Mouse (Mus musculus) limb, embryonic 13.5 days (tissue): ENCODE data around the gene Fbxw7. TPM values are rescaled to one million over a fixed set of nuclear protein-coding genes. Genes with fewer than 3 reads are reported as not detected.
"Not testable (repeated sequence)": the region's sequence is repeated elsewhere in the genome, so short reads cannot be mapped to it uniquely, and the experiment has no call there.

ENCODE experiments used
- ATAC-seq: fragments of 200-750 bp; cut with Nextera tagmentation; 2 replicates; pipeline ENCODE4 v1.8.0; 2017; ENCODE audit warnings: low read depth, moderate number of reproducible peaks, moderate TSS enrichment; ENCODE audit not compliant: low FRiP score
- H3K27ac ChIP-seq: fragments of 300-500 bp; sonication (generic); 2 replicates; pipeline ENCODE4 v1.5.1; 2015; ENCODE audit warnings: inconsistent platforms, mild to moderate bottlenecking, moderate library complexity
- H3K27me3 ChIP-seq: fragments of 300-500 bp; sonication (generic); 2 replicates; pipeline ENCODE4 v1.6.1; 2015; ENCODE audit warnings: mild to moderate bottlenecking, inconsistent platforms
- H3K36me3 ChIP-seq: fragments of 300-500 bp; sonication (generic); 2 replicates; pipeline ENCODE4 v1.6.1; 2015; ENCODE audit warnings: inconsistent platforms, mild to moderate bottlenecking, moderate library complexity
- H3K4me1 ChIP-seq: fragments of 300-500 bp; sonication (generic); 2 replicates; pipeline ENCODE4 v1.6.1; 2015; ENCODE audit warnings: inconsistent platforms
- H3K4me2 ChIP-seq: fragments of 300-500 bp; sonication (generic); replicated peaks from 2 replicates; pipeline ENCODE4 v1.6.1; 2015; ENCODE audit warnings: inconsistent platforms, mild to moderate bottlenecking, moderate library complexity
- H3K4me3 ChIP-seq: fragments of 300-500 bp; sonication (generic); 2 replicates; pipeline ENCODE4 v1.5.1; 2015; ENCODE audit warnings: moderate library complexity, mild to moderate bottlenecking, inconsistent platforms
- H3K9ac ChIP-seq: fragments of 300-500 bp; sonication (generic); 2 replicates; pipeline ENCODE4 v1.6.1; 2015; ENCODE audit warnings: mild to moderate bottlenecking, inconsistent platforms
- H3K9me3 ChIP-seq: fragments of 300-500 bp; sonication (generic); 2 replicates; pipeline ENCODE4 v1.6.1; 2016; ENCODE audit warnings: inconsistent platforms
- WGBS: fragments of 180-500 bp; shearing (Covaris S2); methylation state at CpG from one replicate; pipeline ENCODE4 v1.1.7; 2015; 5-methylcytosine and 5-hydroxymethylcytosine counted together
- polyA plus RNA-seq: library from polyadenylated mRNA; unstranded; fragments of >200 nt; fragmentation: Nextera tagmentation; extraction: Ambion mirVana; gene quantifications from 2 replicates; pipeline ENCODE4 v1.2.1, GENCODE M21; 2015

The Fbxw7 gene
- polyA plus RNA-seq, 1 experiment from 2014 or later, result 13.3 TPM

GRCm38 (mm10) chr3:84861817-84862216, 46.7 kb downstream of the Fbxw7 start:
- WGBS, result 91% methylated on average over 3 of the region's 3 CpGs
- not testable (repeated sequence) for H3K4me1 ChIP-seq, H3K9me3 ChIP-seq, H3K36me3 ChIP-seq, H3K27ac ChIP-seq, H3K9ac ChIP-seq, H3K4me2 ChIP-seq, H3K27me3 ChIP-seq, H3K4me3 ChIP-seq, ATAC-seq

GRCm38 (mm10) chr3:84865684-84866083, 50.6 kb downstream of the Fbxw7 start:
- Histone ChIP-seq H3K4me1 (no peaks in the 10 kb centered on the region), H3K4me3 (no peak overlapping the region), H3K9ac (no peak overlapping the region), H3K27me3 (no peaks in the 10 kb centered on the region), H3K36me3 (no peaks in the 10 kb centered on the region), H3K4me2 (no peak overlapping the region), H3K9me3 (no peaks in the 10 kb centered on the region), H3K27ac (no peak overlapping the region)
- no peak for ATAC-seq
- WGBS, result 63% methylated on average over 3 of the region's 3 CpGs

- no peak overlapping the region for H3K4me3 ChIP-seq
- H3K27ac ChIP-seq, result no peak overlapping the region
- H3K36me3 ChIP-seq, result no peaks in the 10 kb centered on the region
- H3K4me2 ChIP-seq, result no peak overlapping the region
- 64% methylated on average over 4 of the region's 4 CpGs for WGBS
- no peak for ATAC-seq
- H3K4me1 ChIP-seq, result no peaks in the 10 kb centered on the region
- H3K9ac ChIP-seq, result no peak overlapping the region
- H3K27me3 ChIP-seq, result no peaks in the 10 kb centered on the region
- no peaks in the 10 kb centered on the region for H3K9me3 ChIP-seq
These were observed 51.8 kb downstream of the Fbxw7 start for GRCm38 (mm10) chr3:84866866-84867265.

DNA sequence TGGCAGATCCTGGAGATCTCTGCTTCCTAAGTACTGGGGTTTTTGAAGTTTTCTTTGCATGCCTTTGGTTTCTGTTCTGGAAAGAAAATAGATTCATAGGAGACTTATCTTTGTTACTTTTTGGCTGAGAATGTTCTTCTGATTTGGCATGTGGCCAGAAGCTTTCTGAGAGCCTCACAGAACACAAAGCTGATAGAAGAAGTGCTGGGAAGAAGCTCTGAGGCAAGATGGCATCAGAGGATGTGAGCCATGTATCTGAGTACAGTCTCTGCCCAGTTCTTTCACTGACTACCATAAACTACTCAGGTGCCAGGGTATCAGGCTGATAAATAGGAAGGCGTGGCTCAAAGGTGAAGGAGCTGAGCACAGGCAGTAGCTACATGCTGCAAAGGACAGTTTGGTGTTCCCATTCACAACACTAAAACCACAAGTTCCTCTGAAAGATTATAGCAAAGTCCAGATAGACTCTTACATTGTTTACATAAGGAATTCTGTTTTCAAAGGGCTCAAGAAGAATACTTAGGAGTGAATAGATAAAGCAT, 52.4 kb downstream of the Fbxw7 start:
- WGBS, result 62% methylated on average over 1 of the region's 1 CpGs
- no peak overlapping the region for H3K4me2 ChIP-seq
- H3K4me3 ChIP-seq, result no peak overlapping the region
- H3K9me3 ChIP-seq, result no peaks in the 10 kb centered on the region
- H3K36me3 ChIP-seq, result no peaks in the 10 kb centered on the region
- H3K27me3 ChIP-seq, result no peaks in the 10 kb centered on the region
- no peaks in the 10 kb centered on the region for H3K4me1 ChIP-seq
- ATAC-seq, result no peak
- no peak overlapping the region for H3K9ac ChIP-seq
- H3K27ac ChIP-seq, result no peak overlapping the region

- H3K36me3 ChIP-seq, result no peaks in the 10 kb centered on the region
- H3K4me1 ChIP-seq, result no peaks in the 10 kb centered on the region
- no peak overlapping the region for H3K9ac ChIP-seq
- H3K27ac ChIP-seq, result no peak overlapping the region
- H3K4me2 ChIP-seq, result no peak overlapping the region
- no peak for ATAC-seq
- WGBS, result 19% methylated on average over 1 of the region's 1 CpGs
- H3K4me3 ChIP-seq, result no peak overlapping the region
- H3K27me3 ChIP-seq, result no peaks in the 10 kb centered on the region
- H3K9me3 ChIP-seq, result no peaks in the 10 kb centered on the region
These were observed 52.9 kb downstream of the Fbxw7 start for GRCm38 (mm10) chr3:84867991-84868390.

DNA sequence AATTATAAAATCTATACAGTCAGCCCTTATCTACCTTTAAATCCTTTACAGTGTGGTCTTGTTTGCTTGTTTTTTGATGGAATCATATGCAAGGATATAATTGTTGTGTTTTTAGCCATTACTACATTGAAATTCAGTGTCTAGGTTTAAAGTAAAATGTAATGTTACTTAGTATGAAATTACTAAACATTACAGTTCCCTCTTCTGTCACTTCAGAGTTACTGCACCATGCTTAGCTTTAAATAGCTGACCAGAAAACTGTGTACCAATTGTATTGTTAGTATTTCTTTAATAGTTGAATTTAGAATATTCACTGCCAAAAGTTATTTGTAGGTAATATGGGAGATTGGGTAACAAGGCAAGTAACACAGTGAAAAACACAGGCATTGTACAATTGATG, 55.1 kb downstream of the Fbxw7 start:
- Histone ChIP-seq H3K27me3 (no peaks in the 10 kb centered on the region), H3K4me2 (no peak overlapping the region), H3K9me3 (no peaks in the 10 kb centered on the region), H3K9ac (no peak overlapping the region), H3K4me1 (peaks cover 3% of the 10 kb centered on the region; the same call in 1 of the 2 replicates), H3K36me3 (no peaks in the 10 kb centered on the region), H3K4me3 (no peak overlapping the region), H3K27ac (no peak overlapping the region)
- no peak for ATAC-seq

GRCm38 (mm10) chr3:84875306-84875705, 60.2 kb downstream of the Fbxw7 start:
- no peak for ATAC-seq
- Histone ChIP-seq H3K27me3 (no peaks in the 10 kb centered on the region), H3K27ac (no peak overlapping the region), H3K4me1 (peaks cover 10% of the 10 kb centered on the region), H3K9ac (no peak overlapping the region), H3K36me3 (no peaks in the 10 kb centered on the region), H3K9me3 (no peaks in the 10 kb centered on the region), H3K4me3 (no peak overlapping the region), H3K4me2 (no peak overlapping the region)
- 72% methylated on average over 9 of the region's 9 CpGs for WGBS

GRCm38 (mm10) chr3:84876211-84876610, 61.1 kb downstream of the Fbxw7 start:
- no peaks in the 10 kb centered on the region for H3K27me3 ChIP-seq
- H3K9ac ChIP-seq, result no peak overlapping the region
- H3K4me3 ChIP-seq, result no peak overlapping the region
- WGBS, result 73% methylated on average over 4 of the region's 4 CpGs
- no peaks in the 10 kb centered on the region for H3K9me3 ChIP-seq
- no peak overlapping the region for H3K4me2 ChIP-seq
- peaks cover 10% of the 10 kb centered on the region for H3K4me1 ChIP-seq
- H3K27ac ChIP-seq, result no peak overlapping the region
- ATAC-seq, result no peak
- no peaks in the 10 kb centered on the region for H3K36me3 ChIP-seq

GRCm38 (mm10) chr3:84883817-84884483, 68.9 kb downstream of the Fbxw7 start:
- H3K4me1 ChIP-seq, result no peaks in the 10 kb centered on the region
- H3K27me3 ChIP-seq, result no peaks in the 10 kb centered on the region
- H3K9ac ChIP-seq, result no peak overlapping the region
- no peak overlapping the region for H3K4me2 ChIP-seq
- 59% methylated on average over 11 of the region's 11 CpGs for WGBS
- H3K4me3 ChIP-seq, result no peak overlapping the region
- H3K9me3 ChIP-seq, result no peaks in the 10 kb centered on the region
- no peak for ATAC-seq
- no peak overlapping the region for H3K27ac ChIP-seq
- no peaks in the 10 kb centered on the region for H3K36me3 ChIP-seq

- H3K4me1 ChIP-seq, result no peaks in the 10 kb centered on the region
- H3K4me3 ChIP-seq, result no peak overlapping the region
- no peaks in the 10 kb centered on the region for H3K27me3 ChIP-seq
- H3K4me2 ChIP-seq, result no peak overlapping the region
- no peak for ATAC-seq
- H3K9ac ChIP-seq, result no peak overlapping the region
- WGBS, result 42% methylated on average over 1 of the region's 1 CpGs
- no peak overlapping the region for H3K27ac ChIP-seq
- H3K36me3 ChIP-seq, result no peaks in the 10 kb centered on the region
- no peaks in the 10 kb centered on the region for H3K9me3 ChIP-seq
These were observed 74.6 kb downstream of the Fbxw7 start for GRCm38 (mm10) chr3:84889648-84890047.

GRCm38 (mm10) chr3:84890983-84891382, 75.9 kb downstream of the Fbxw7 start:
- Histone ChIP-seq H3K36me3 (no peaks in the 10 kb centered on the region), H3K27ac (no peak overlapping the region), H3K4me3 (no peak overlapping the region), H3K9me3 (no peaks in the 10 kb centered on the region), H3K4me2 (no peak overlapping the region), H3K27me3 (no peaks in the 10 kb centered on the region), H3K9ac (no peak overlapping the region), H3K4me1 (no peaks in the 10 kb centered on the region)
- 93% methylated on average over 5 of the region's 5 CpGs for WGBS
- ATAC-seq, result no peak

DNA sequence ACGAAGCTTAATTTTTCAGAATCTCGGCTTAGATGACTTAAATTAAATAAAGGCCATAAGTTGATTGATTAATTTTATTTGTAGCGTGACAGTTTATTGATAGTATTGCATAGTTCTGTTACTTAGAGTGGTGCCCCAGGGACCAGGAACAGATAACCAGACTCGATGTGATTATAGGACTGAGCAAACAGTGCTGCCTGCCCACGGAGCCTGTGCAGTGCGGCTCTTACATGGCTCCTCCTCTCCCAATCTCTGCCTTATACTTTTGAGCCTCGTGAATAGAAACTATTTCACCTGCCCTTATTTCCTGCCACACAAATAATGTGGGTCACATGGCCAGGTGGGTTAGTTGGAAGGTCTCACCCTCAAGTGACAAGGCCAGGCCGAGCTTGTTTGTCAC, 82.9 kb downstream of the Fbxw7 start:
- Histone ChIP-seq H3K9me3 (no peaks in the 10 kb centered on the region), H3K4me3 (no peak overlapping the region), H3K9ac (no peak overlapping the region), H3K4me2 (no peak overlapping the region), H3K4me1 (no peaks in the 10 kb centered on the region), H3K27ac (no peak overlapping the region), H3K36me3 (no peaks in the 10 kb centered on the region), H3K27me3 (no peaks in the 10 kb centered on the region)
- 84% methylated on average over 8 of the region's 8 CpGs for WGBS
- ATAC-seq, result no peak

- 32% methylated on average over 1 of the region's 1 CpGs for WGBS
- no peaks in the 10 kb centered on the region for H3K9me3 ChIP-seq
- H3K4me1 ChIP-seq, result no peaks in the 10 kb centered on the region
- no peak for ATAC-seq
- no peak overlapping the region for H3K4me2 ChIP-seq
- H3K9ac ChIP-seq, result no peak overlapping the region
- no peak overlapping the region for H3K4me3 ChIP-seq
- H3K27ac ChIP-seq, result no peak overlapping the region
- no peaks in the 10 kb centered on the region for H3K27me3 ChIP-seq
- H3K36me3 ChIP-seq, result peaks cover 3% of the 10 kb centered on the region; the same call in 1 of the 2 replicates
These were observed 91.5 kb downstream of the Fbxw7 start for GRCm38 (mm10) chr3:84906528-84906927.
